Mouse (Mus musculus): Measurements from ENCODE around the gene Nfrkb.

The Nfrkb gene

GRCm38 (mm10) chr9:31385947-31386354 is at the start of gene Nfrkb:
TSS of gene Nfrkb (plus strand) at chr9:31386192.
- peak; percentile 96 to 97 for DNase-seq (ENCODE audit: low read depth in 2 of 2, low spot score in 2 of 2)

DNA sequence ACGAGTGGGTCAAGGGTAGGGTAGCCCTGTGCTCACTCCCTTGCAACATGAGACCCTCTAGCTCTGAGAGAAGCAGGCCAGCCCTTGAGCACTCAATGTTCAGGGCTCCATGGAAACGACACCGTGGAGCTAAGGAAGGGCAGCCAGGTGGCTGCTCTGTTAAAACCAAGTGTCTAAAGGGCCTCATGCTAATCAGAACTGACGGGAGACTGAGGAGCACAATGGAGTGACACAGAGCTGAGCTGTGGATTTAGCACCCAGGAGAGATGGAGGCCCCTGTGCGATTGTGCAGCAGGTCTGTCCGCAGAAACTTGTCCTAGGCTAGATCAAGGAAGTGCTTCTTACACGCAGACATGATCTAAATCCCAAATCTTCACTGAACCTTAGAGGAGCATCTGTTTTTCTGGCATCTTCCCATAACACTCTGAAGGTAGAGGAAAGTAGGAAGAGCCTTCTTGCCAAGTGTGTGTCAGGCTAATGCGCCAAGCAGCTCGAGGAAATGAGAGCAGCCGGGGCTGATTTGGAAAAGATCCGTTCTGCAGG is 41.6 kb upstream of the Nfrkb start:
- DNase-seq (ENCODE audit: low read depth in 2 of 2, low spot score in 2 of 2), result no peak

GRCm38 (mm10) chr9:31346575-31347080 is 39.4 kb upstream of the Nfrkb start:
- DNase-seq (ENCODE audit: low read depth in 2 of 2, low spot score in 2 of 2), result no peak

GRCm38 (mm10) chr9:31348458-31348857 is 37.5 kb upstream of the Nfrkb start:
- DNase-seq (ENCODE audit: low read depth in 2 of 2, low spot score in 2 of 2), result no peak

GRCm38 (mm10) chr9:31348915-31349314 is 37.1 kb upstream of the Nfrkb start:
- peak; percentile 31 to 57 for DNase-seq (ENCODE audit: low read depth in 2 of 2, low spot score in 2 of 2)

GRCm38 (mm10) chr9:31352716-31353115 is 33.3 kb upstream of the Nfrkb start:
- no peak for DNase-seq (ENCODE audit: low read depth in 2 of 2, low spot score in 2 of 2)

- DNase-seq (ENCODE audit: low read depth in 2 of 2, low spot score in 2 of 2), result no peak
Measured at GRCm38 (mm10) chr9:31353518-31353917, 32.5 kb upstream of the Nfrkb start.

GRCm38 (mm10) chr9:31354051-31354450 is 31.9 kb upstream of the Nfrkb start:
- no peak for DNase-seq (ENCODE audit: low read depth in 2 of 2, low spot score in 2 of 2)

GRCm38 (mm10) chr9:31363698-31364609 is 22.0 kb upstream of the Nfrkb start:
- no peak for DNase-seq (ENCODE audit: low read depth in 2 of 2, low spot score in 2 of 2)

DNA sequence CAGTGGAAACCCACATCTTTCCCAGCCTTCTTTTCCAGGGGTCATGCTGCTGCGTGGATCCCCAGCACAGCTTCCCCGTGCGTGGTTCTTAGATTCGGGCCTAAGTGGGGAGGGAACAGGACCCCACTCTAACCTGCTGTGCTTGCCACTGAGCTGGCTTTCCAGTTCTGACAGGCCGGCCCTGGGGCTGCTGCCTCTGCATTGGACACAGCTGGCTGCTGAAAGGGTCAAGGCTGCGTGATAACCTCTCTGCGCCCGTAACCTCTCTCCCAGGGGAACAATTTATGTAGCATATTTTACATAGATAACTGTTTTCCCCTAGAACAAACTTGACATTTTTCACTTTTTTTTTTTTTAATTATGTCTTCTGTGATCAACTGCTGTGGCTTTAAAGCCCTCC is 20.9 kb upstream of the Nfrkb start:
- DNase-seq (ENCODE audit: low read depth in 2 of 2, low spot score in 2 of 2), result no peak

DNA sequence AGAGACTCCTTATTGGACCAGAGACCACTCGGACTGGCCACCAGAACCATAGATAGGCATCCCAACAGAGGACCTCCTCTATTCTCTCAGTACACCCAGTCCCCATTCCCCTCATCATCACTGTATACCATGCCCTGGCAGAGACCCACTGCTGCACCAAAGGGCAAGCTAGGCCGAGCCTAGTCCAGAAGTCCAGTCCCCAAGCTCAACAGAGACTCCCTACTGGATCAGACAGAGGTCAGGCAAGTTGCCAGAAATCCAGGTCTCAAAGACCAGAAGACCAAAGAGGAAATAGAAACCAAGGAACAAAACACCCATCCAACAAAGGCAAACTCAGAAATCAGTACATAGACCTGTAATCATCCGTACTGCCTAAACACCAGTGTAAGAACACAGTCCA is 14.3 kb upstream of the Nfrkb start:
- DNase-seq (ENCODE audit: low read depth in 2 of 2, low spot score in 2 of 2), result no peak

DNA sequence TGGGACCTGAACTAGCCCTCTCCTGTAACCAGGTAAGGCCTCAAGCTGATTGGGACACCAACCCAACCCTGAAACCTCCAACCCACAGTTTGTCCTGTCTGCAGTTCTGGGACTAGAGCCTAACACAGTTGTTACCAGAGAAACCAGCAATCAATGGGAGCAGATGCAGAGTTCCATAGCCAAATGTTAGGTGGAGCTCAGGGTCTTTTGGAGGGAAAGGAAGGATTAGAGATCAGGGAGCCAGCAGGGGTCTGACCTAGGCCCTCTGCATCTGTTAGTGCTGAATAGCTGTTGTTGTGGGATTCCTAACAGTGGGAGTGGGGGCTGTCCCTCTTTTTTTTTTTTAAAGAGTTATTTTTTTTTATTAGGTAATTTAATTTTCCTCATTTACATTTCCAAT is 9.3 kb upstream of the Nfrkb start:
- no peak for DNase-seq (ENCODE audit: low read depth in 2 of 2, low spot score in 2 of 2)

DNA sequence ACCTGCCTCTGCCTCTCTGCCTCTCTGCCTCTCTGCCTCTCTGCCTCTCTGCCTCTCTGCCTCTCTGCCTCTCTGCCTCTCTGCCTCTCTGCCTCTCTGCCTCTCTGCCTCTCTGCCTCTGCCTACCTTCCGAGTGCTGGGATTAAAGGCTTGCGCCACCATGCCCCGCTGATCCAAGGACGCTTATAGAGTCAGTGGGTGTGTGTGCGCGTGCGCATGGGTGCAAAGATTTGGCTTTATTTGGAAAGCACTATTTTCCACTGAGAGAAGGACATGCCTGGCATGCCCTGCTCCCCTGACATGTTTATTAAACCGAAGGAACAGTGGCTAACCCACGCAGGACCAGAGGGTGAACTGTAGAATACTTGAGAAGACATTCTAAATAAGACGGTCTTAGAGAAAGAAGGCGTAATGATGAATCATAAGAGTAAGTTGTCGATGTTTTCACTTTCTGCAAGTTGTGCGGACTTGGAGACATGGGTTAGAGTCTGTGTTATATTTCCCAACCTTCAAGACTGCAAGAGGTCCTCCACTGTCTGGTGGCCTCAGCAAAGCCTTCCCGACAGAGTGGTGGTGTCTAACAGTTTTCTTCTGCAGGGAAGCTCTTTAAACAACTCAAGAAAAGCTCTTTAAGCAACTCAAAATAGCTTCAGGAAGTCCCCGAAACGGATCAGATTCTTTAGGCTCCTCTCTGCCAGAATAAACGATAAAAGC is 1.0 kb upstream of the Nfrkb start:
- no peak for DNase-seq (ENCODE audit: low read depth in 2 of 2, low spot score in 2 of 2)

DNA sequence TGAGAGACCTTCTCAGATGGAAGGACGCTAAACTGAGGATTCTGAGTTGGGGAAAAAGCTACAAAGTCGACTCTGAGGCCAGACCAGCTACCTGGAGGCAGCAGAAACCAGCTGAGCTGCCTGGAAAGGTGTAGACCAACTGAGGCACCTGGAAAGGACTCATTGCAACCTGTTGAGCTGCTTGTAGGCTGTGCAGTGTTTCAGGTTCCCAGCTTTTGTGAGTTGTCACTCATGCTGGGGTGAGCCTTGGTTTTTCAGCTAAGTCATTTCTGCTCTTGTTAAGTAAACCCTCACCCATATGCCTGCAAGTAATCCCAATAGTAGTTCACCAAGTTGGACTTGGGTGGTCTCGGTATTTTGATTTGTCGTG is 507 bp upstream of the Nfrkb start:
- no peak for DNase-seq (ENCODE audit: low read depth in 2 of 2, low spot score in 2 of 2)

GRCm38 (mm10) chr9:31386368-31387180 is 582 bp downstream of the Nfrkb start:
- DNase-seq (ENCODE audit: low read depth in 2 of 2, low spot score in 2 of 2), result peak; percentile 49 to 62

DNA sequence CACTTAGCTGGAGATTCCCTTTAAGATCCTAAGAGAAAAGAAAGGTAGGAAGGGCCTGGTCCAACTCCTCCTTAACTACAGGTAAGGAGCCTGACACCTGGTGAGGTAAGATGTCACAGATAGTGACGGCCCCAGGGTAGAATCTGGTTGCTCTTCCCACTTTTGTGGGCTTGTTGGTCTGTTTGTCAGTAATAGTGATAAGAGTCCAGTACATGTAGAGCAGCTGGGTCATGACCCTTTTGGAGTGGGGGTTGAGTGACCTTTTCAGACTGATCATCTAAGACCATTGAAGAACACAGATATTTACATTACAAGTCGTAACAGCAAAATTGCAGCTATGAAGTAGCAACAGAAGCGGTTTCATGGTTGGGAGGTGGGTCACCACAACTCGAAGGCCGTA is 1.2 kb downstream of the Nfrkb start:
- DNase-seq (ENCODE audit: low read depth in 2 of 2, low spot score in 2 of 2), result no peak

- DNase-seq (ENCODE audit: low read depth in 2 of 2, low spot score in 2 of 2), result peak; percentile 40 to 69
Measured at GRCm38 (mm10) chr9:31400441-31400840, 14.4 kb downstream of the Nfrkb start.

GRCm38 (mm10) chr9:31404311-31404710 is 18.3 kb downstream of the Nfrkb start:
- DNase-seq (ENCODE audit: low read depth in 2 of 2, low spot score in 2 of 2), result no peak

- peak; percentile 7 to 8 for DNase-seq (ENCODE audit: low read depth in 2 of 2, low spot score in 2 of 2)
Measured at GRCm38 (mm10) chr9:31405217-31405616, 19.2 kb downstream of the Nfrkb start.

- DNase-seq (ENCODE audit: low read depth in 2 of 2, low spot score in 2 of 2), result no peak
Measured at GRCm38 (mm10) chr9:31412165-31412564, 26.2 kb downstream of the Nfrkb start.

DNA sequence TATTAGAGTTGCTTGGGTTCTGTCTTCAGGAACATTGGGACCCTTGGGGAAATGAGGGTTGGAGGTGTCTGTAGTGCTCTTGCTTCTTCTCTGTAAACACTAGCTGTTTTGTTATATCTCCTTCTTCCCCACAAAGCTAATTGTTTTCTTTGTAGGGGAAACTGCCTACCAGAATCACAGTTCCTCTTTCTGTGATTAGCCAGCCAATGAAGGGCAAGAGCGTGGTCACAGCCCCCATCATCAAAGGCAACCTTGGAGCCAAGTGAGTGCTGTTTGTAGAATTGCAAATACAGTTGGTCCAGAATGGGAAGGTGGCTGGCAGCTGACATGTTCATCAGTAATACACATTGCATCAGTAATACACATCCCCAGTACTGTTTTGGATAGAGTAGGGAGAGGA is 32.8 kb downstream of the Nfrkb start:
- no peak for DNase-seq (ENCODE audit: low read depth in 2 of 2, low spot score in 2 of 2)

Data from CD8-positive naive resting alpha-beta T cell, adult 2 months (primary cell).